Mouse (Mus musculus): ENCODE data around the gene Ccdc27. TPM values are rescaled to one million over a fixed set of nuclear protein-coding genes. Genes with fewer than 3 reads are reported as not detected.

The Ccdc27 gene
- polyA plus RNA-seq, 1 experiment from 2014 or later, result 0.10 TPM

GRCm38 (mm10) chr4:154064827-154065773, 22.6 kb upstream of the Ccdc27 start:
- H3K4me3 ChIP-seq, result no peak overlapping the region
- H3K9ac ChIP-seq, result 0 out of 2 replicates have a peak overlapping the region, but pooled peaks have one; percentile 25
- H3K9me3 ChIP-seq (replicated peaks), result no peaks in the 10 kb centered on the region
- H3K4me2 ChIP-seq, result no peak overlapping the region
- H3K27me3 ChIP-seq (replicated peaks), result peaks cover 44% of the 10 kb centered on the region
- H3K36me3 ChIP-seq, result no peaks in the 10 kb centered on the region
- H3K4me1 ChIP-seq (replicated peaks), result no peaks in the 10 kb centered on the region
- WGBS, result 56% methylated on average over 14 of the region's 14 CpGs
- no peak overlapping the region for H3K27ac ChIP-seq (ENCODE audit: poor library complexity, severe bottlenecking)
- ATAC-seq (ENCODE audit: insufficient number of reproducible peaks, low FRiP score), result no peak

- Histone ChIP-seq H3K9me3 (replicated peaks) (no peaks in the 10 kb centered on the region), H3K9ac (no peak overlapping the region), H3K4me1 (replicated peaks) (no peaks in the 10 kb centered on the region), H3K4me3 (no peak overlapping the region), H3K36me3 (no peaks in the 10 kb centered on the region), H3K4me2 (no peak overlapping the region), H3K27me3 (replicated peaks) (peaks cover 50% of the 10 kb centered on the region), H3K27ac (ENCODE audit: poor library complexity, severe bottlenecking) (no peak overlapping the region)
- WGBS, result 55% methylated on average over 4 of the region's 4 CpGs
- no peak for ATAC-seq (ENCODE audit: insufficient number of reproducible peaks, low FRiP score)
Observed at GRCm38 (mm10) chr4:154057696-154058095, 15.2 kb upstream of the Ccdc27 start.

- Histone ChIP-seq H3K27ac (ENCODE audit: poor library complexity, severe bottlenecking) (no peak overlapping the region), H3K36me3 (no peaks in the 10 kb centered on the region), H3K9ac (no peak overlapping the region), H3K4me3 (no peak overlapping the region), H3K27me3 (replicated peaks) (peaks cover 42% of the 10 kb centered on the region), H3K4me1 (replicated peaks) (no peaks in the 10 kb centered on the region), H3K9me3 (replicated peaks) (no peaks in the 10 kb centered on the region), H3K4me2 (no peak overlapping the region)
- no peak for ATAC-seq (ENCODE audit: insufficient number of reproducible peaks, low FRiP score)
- WGBS, result 24% methylated on average over 2 of the region's 2 CpGs
Observed at GRCm38 (mm10) chr4:154056661-154057060, 14.2 kb upstream of the Ccdc27 start.

- Histone ChIP-seq H3K4me1 (replicated peaks) (no peaks in the 10 kb centered on the region), H3K27ac (ENCODE audit: poor library complexity, severe bottlenecking) (no peak overlapping the region)
- WGBS, result 66% methylated on average over 2 of the region's 2 CpGs
Observed at GRCm38 (mm10) chr4:154056046-154056445, 13.6 kb upstream of the Ccdc27 start.

GRCm38 (mm10) chr4:154055482-154055881, 13.0 kb upstream of the Ccdc27 start:
- no peaks in the 10 kb centered on the region for H3K4me1 ChIP-seq (replicated peaks)
- ATAC-seq (ENCODE audit: insufficient number of reproducible peaks, low FRiP score), result no peak
- H3K36me3 ChIP-seq, result no peaks in the 10 kb centered on the region
- H3K27ac ChIP-seq (ENCODE audit: poor library complexity, severe bottlenecking), result no peak overlapping the region
- 77% methylated on average over 7 of the region's 7 CpGs for WGBS
- no peak overlapping the region for H3K4me3 ChIP-seq
- H3K27me3 ChIP-seq (replicated peaks), result peaks cover 35% of the 10 kb centered on the region; the same call in 1 of the 2 replicates
- H3K9ac ChIP-seq, result no peak overlapping the region
- no peak overlapping the region for H3K4me2 ChIP-seq
- H3K9me3 ChIP-seq (replicated peaks), result no peaks in the 10 kb centered on the region

More at GRCm38 (mm10) chr4:154056046-154056445, 13.6 kb upstream of the Ccdc27 start:
- H3K9ac ChIP-seq, result no peak overlapping the region
- H3K27me3 ChIP-seq (replicated peaks), result peaks cover 36% of the 10 kb centered on the region; the same call in 1 of the 2 replicates
- no peaks in the 10 kb centered on the region for H3K9me3 ChIP-seq (replicated peaks)
- no peak overlapping the region for H3K4me3 ChIP-seq
- no peaks in the 10 kb centered on the region for H3K36me3 ChIP-seq
- ATAC-seq (ENCODE audit: insufficient number of reproducible peaks, low FRiP score), result no peak
- no peak overlapping the region for H3K4me2 ChIP-seq

- Histone ChIP-seq H3K4me1 (replicated peaks) (no peaks in the 10 kb centered on the region), H3K4me2 (no peak overlapping the region), H3K27ac (ENCODE audit: poor library complexity, severe bottlenecking) (no peak overlapping the region), H3K4me3 (no peak overlapping the region), H3K9ac (no peak overlapping the region), H3K9me3 (replicated peaks) (no peaks in the 10 kb centered on the region), H3K27me3 (replicated peaks) (peaks cover 20% of the 10 kb centered on the region; the same call in 1 of the 2 replicates), H3K36me3 (no peaks in the 10 kb centered on the region)
- WGBS, result 43% methylated on average over 4 of the region's 4 CpGs
- no peak for ATAC-seq (ENCODE audit: insufficient number of reproducible peaks, low FRiP score)
Observed at GRCm38 (mm10) chr4:154053065-154053464, 10.6 kb upstream of the Ccdc27 start.

GRCm38 (mm10) chr4:154051401-154051800, 8.9 kb upstream of the Ccdc27 start:
- no peaks in the 10 kb centered on the region for H3K36me3 ChIP-seq
- no peak overlapping the region for H3K27ac ChIP-seq (ENCODE audit: poor library complexity, severe bottlenecking)
- H3K9me3 ChIP-seq (replicated peaks), result no peaks in the 10 kb centered on the region
- WGBS, result 84% methylated on average over 3 of the region's 3 CpGs
- no peak overlapping the region for H3K9ac ChIP-seq
- H3K4me3 ChIP-seq, result no peak overlapping the region
- peaks cover 16% of the 10 kb centered on the region; the same call in 1 of the 2 replicates for H3K27me3 ChIP-seq (replicated peaks)
- ATAC-seq (ENCODE audit: insufficient number of reproducible peaks, low FRiP score), result no peak
- H3K4me1 ChIP-seq (replicated peaks), result no peaks in the 10 kb centered on the region
- H3K4me2 ChIP-seq, result no peak overlapping the region

GRCm38 (mm10) chr4:154045837-154046236, 3.4 kb upstream of the Ccdc27 start:
- H3K4me1 ChIP-seq (replicated peaks), result no peaks in the 10 kb centered on the region
- H3K36me3 ChIP-seq, result no peaks in the 10 kb centered on the region
- no peak for ATAC-seq (ENCODE audit: insufficient number of reproducible peaks, low FRiP score)
- no peak overlapping the region for H3K9ac ChIP-seq
- H3K9me3 ChIP-seq (replicated peaks), result peaks cover 2% of the 10 kb centered on the region; the same call in 1 of the 2 replicates
- H3K4me3 ChIP-seq, result no peak overlapping the region
- H3K27ac ChIP-seq (ENCODE audit: poor library complexity, severe bottlenecking), result no peak overlapping the region
- H3K4me2 ChIP-seq, result no peak overlapping the region
- WGBS, result 61% methylated on average over 5 of the region's 5 CpGs
- H3K27me3 ChIP-seq (replicated peaks), result peaks cover 24% of the 10 kb centered on the region; the same call in 1 of the 2 replicates

GRCm38 (mm10) chr4:154037123-154037522, 5.4 kb downstream of the Ccdc27 start:
- ATAC-seq (ENCODE audit: insufficient number of reproducible peaks, low FRiP score), result no peak
- Histone ChIP-seq H3K4me2 (no peak overlapping the region), H3K4me1 (replicated peaks) (no peaks in the 10 kb centered on the region; the same call in 1 of the 2 replicates), H3K27ac (ENCODE audit: poor library complexity, severe bottlenecking) (no peak overlapping the region), H3K36me3 (no peaks in the 10 kb centered on the region), H3K4me3 (no peak overlapping the region), H3K9me3 (replicated peaks) (0 out of 2 replicates have a peak, but pooled peaks cover 2% of the 10 kb centered on the region), H3K27me3 (replicated peaks) (peaks cover 45% of the 10 kb centered on the region), H3K9ac (no peak overlapping the region)
- 41% methylated on average over 3 of the region's 3 CpGs for WGBS

GRCm38 (mm10) chr4:154028646-154029045, 13.8 kb downstream of the Ccdc27 start:
- Histone ChIP-seq H3K9ac (no peak overlapping the region), H3K4me2 (no peak overlapping the region), H3K27ac (ENCODE audit: poor library complexity, severe bottlenecking) (no peak overlapping the region), H3K4me3 (no peak overlapping the region), H3K27me3 (replicated peaks) (peaks cover 6% of the 10 kb centered on the region; the same call in 1 of the 2 replicates), H3K4me1 (replicated peaks) (peaks cover 31% of the 10 kb centered on the region), H3K9me3 (replicated peaks) (no peaks in the 10 kb centered on the region), H3K36me3 (no peaks in the 10 kb centered on the region)
- no peak for ATAC-seq (ENCODE audit: insufficient number of reproducible peaks, low FRiP score)

GRCm38 (mm10) chr4:154028066-154028465, 14.4 kb downstream of the Ccdc27 start:
- Histone ChIP-seq H3K36me3 (peaks cover 1% of the 10 kb centered on the region; the same call in 1 of the 2 replicates), H3K27me3 (replicated peaks) (peaks cover 5% of the 10 kb centered on the region; the same call in 1 of the 2 replicates), H3K9ac (no peak overlapping the region), H3K4me1 (replicated peaks) (peaks cover 37% of the 10 kb centered on the region), H3K4me2 (no peak overlapping the region), H3K4me3 (no peak overlapping the region), H3K27ac (ENCODE audit: poor library complexity, severe bottlenecking) (no peak overlapping the region), H3K9me3 (replicated peaks) (no peaks in the 10 kb centered on the region)
- no peak for ATAC-seq (ENCODE audit: insufficient number of reproducible peaks, low FRiP score)
- 78% methylated on average over 7 of the region's 7 CpGs for WGBS
